Mouse (Mus musculus): ENCODE data around the gene Alpl.

- TF ChIP-seq CTCF (conservative IDR thresholded peaks at IDR 0.05 in 1 of 2, IDR thresholded peaks at IDR 0.05 in 1 of 2; ENCODE audit: low read depth in 2 of 2, low read length in 2 of 2) (no peak), EP300 (IDR thresholded peaks at IDR 0.05; ENCODE audit: low read length) (no peak), POLR2A (IDR thresholded peaks at IDR 0.05; ENCODE audit: low read depth, low read length) (no peak), BHLHE40 (IDR thresholded peaks at IDR 0.05; ENCODE audit: low read depth, low read length) (no peak), TCF12 (IDR thresholded peaks at IDR 0.05; ENCODE audit: low read depth, low read length) (no peak)
These were observed 24.5 kb upstream of the Alpl start for GRCm38 (mm10) chr4:137820721-137821120.

Measured in CH12.LX (cell line).